Mouse (Mus musculus) frontal cortex, postnatal 36 days (tissue): ENCODE results near the gene Ccdc70.
"Not testable (repeated sequence)": the region's sequence is repeated elsewhere in the genome, so short reads cannot be mapped to it uniquely, and the experiment has no call there.

Source experiments
- DNase-seq, 2 experiments: peaks; one replicate each; pipeline ENCODE4 v3.0.0; 2022; ENCODE audit warnings: low spot score in 2 of 2

The Ccdc70 gene

DNA sequence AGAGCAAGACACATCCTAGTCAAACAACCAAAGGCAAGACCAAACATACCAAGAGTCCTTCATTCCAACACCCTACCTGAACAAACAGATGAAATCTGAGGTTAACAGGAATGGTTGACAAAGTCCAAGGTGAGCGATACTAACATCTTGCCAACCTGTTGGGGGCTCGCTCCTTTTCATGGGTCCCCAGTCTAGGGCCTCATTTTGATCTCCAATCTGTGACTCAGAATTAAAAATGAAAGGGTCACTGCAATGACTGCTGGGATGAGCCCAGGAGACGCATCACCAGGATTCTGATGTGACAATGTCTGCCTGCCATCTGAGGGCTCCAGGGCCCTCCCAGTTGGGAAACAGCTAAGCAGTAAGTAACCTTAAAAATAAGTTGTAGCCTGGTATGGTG lies at the start of gene Ccdc70:
Ccdc70 (plus strand) TSS at position 301 of the 400 bp plus-strand sequence.
- DNase-seq, result no peak

GRCm38 (mm10) chr8:21930754-21931153 lies 38.8 kb upstream of the Ccdc70 start:
- not testable (repeated sequence) for DNase-seq

DNA sequence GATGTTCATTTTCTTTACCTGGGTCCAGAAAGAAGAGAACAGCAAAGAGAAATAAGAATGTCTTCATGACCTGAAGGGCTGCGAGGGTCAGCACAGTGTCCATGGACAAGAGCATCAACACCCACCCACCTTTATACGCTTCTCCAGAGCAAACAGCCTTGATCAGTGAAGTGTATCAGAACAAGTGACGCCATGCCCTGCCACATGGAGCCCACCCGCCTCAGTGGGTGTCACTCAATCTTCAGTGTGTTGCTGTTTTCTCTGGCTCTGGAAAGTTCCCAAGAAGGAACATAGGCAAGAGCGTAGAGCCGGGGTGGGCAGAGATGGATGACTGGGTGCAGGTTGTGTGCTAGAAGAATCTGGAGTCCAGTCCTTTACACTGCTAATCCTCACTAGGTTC lies 37.0 kb upstream of the Ccdc70 start, which contains the start of gene Defb15:
Defb15 (minus strand) TSS at position 101 of the 400 bp plus-strand sequence.
- no peak for DNase-seq

DNA sequence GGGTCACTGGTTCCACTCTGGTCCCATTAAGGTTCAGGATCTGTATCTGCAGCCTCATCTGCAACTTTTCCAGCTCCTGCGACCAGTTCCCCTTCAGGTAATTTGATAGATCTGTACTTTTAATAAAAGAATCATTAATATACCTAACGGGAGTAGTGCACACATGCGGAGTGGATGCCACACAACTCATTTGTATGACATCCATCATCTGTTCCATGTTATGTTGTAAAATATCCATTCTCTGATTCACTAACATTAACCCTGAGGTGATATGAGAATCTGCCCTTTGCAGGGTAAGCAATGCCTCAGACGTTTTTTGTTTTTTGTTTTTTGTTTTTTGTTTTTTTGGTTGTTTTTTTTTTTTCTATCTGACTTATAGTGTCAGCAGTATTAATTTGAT lies 31.5 kb upstream of the Ccdc70 start, which contains the start of gene Defb35:
Defb35 (plus strand) TSS at position 301 of the 400 bp plus-strand sequence.
- not testable (repeated sequence) for DNase-seq

DNA sequence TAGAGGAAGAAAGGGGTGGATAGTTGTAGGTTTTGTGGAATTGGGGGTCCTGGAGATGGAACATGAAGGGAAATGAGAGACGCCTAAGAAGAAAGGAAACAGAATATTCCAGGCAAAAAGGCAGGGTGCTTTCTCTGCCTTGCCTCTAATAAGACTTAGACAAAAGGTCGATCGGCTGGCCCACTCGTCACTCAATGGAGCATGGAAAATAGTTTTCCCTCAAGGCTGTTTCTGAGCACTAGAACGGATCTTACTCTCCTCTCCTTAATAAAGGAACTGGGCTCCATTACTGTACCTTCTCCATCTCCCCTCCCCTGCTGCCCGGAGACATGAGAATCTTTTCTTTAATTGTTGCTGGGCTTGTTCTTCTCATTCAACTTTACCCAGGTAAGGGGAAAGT lies 23.1 kb upstream of the Ccdc70 start, which contains the start of gene Defb13:
Defb13 (plus strand) TSS at position 301 of the 400 bp plus-strand sequence.
- DNase-seq, result no peak

DNA sequence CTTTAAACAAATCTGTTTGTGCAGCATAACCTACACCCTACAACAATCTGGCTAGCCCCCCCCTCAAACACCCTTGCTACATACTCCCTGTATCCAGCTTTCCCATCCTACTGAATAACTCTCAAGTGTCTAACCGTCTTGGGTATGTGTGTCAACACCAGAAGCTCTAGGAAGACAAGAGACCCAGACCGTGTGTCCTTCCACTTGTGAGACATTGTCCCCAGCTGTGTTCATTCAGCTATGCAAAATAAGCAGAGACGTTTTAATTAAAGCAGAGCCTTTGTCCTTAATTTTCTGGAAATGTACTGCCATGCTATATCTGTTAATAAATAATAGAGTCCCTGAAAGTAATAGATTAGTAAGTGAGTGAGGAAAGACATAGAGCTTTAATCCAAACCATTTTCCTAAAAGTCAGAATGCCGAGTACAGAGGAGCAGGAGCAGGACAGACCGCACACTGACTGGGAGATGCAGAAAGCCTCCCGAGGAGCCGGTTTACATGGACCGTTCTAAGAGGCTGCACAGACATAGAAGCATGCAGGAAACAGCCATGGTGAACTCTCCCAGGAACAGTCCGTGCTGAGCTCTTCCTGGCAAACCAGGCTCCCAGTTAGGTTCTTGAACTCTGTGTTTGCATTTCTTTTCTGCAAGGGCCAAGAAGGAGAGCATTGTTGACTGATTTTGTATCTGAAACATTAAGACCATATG lies 22.1 kb upstream of the Ccdc70 start:
- no peak for DNase-seq

DNA sequence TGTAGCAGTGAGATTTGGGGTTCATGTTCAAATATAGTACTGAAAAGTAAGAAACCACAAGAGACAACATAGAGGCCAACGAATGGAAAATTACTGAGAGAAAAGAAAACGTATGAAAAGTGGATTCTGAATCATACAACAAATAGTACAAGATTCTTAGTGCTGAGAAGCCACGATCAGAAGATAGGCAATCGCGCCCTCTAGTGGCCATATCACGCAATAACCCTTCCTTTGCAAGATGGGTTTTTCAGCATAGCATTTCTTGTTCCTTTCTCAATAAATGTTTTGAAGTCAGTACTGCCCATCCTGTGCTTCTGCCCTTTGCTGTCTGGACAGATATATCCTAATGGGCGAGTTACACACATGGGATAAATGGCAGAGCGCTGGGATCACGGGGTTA lies 14.3 kb upstream of the Ccdc70 start:
- DNase-seq, result peak; percentile 22 to 69

GRCm38 (mm10) chr8:21956336-21956735 lies 13.2 kb upstream of the Ccdc70 start:
- no peak for DNase-seq

GRCm38 (mm10) chr8:21958414-21958813 lies 11.2 kb upstream of the Ccdc70 start, which contains the start of gene Fam90a1a:
Gene Fam90a1a, plus strand, starts transcription at chr8:21958714.
- DNase-seq, result no peak

DNA sequence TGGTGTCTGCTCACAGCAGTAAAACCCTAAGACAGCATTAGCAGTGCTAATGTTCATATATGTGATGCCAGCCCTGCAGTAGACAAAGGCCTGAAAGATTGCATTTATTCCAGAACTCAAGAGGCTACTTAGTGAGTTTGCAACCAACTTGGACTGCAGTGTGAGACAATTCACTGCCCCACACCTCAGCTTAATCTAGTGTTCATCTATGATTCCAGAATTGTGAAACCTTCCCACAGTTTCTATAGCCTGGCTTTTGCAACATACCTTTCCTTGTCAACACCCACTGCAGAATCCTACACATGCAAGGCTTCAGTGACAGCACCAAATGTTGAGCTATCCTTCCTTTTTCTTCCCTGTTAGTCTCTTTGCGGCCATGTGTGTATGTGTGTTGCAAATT lies 2.9 kb upstream of the Ccdc70 start:
- DNase-seq, result no peak

- DNase-seq, result peak; percentile 14 to 49
These were observed 8.6 kb downstream of the Ccdc70 start for GRCm38 (mm10) chr8:21978193-21978592.

- peak; percentile 23 to 59 for DNase-seq
These were observed 12.2 kb downstream of the Ccdc70 start for GRCm38 (mm10) chr8:21981664-21982337.

DNA sequence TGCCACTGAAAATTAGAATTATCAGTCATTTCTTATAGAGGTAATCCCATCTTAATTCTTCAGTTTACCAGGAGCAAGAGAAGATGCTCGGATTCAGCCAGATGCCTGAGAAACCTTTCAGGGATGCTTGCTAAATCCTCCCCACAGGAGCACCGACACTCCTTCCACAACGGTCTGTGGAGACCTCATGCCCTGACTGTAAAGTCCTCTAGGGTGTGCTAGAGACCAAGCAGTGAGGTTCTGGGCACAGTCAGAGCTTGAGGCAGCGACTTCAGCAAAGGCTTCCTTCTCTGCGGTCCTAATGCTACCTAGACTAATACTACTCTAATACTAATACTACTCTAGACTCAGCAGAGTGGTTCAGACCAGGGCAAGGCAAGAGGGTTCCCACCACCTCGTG lies 22.6 kb downstream of the Ccdc70 start:
- peak; percentile 53 to 70 for DNase-seq

DNA sequence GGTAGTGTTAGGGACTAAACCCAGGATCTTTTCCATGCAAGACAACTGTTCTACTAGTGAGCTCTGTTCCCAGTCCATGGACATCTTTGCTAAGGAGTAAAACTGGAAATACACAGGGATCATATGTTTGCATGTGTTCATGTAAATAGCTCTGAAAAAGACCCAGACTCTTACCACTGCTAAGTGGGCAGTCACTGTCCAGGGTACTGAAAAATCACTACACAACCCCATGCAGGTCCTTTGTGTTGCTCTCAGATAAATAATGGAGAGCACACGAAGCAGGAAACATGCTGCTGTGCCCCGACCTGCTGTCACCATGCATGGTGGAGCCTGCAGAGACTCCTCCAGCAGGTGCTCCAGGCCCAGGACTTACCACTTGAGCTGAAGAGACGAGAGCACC lies 25.6 kb downstream of the Ccdc70 start:
- no peak for DNase-seq

- DNase-seq, result no peak
These were observed 35.4 kb downstream of the Ccdc70 start for GRCm38 (mm10) chr8:22004750-22005522.

- DNase-seq, result no peak
These were observed 36.8 kb downstream of the Ccdc70 start for GRCm38 (mm10) chr8:22006423-22006822.

GRCm38 (mm10) chr8:22009403-22009802 lies 39.8 kb downstream of the Ccdc70 start:
- DNase-seq, result no peak

DNA sequence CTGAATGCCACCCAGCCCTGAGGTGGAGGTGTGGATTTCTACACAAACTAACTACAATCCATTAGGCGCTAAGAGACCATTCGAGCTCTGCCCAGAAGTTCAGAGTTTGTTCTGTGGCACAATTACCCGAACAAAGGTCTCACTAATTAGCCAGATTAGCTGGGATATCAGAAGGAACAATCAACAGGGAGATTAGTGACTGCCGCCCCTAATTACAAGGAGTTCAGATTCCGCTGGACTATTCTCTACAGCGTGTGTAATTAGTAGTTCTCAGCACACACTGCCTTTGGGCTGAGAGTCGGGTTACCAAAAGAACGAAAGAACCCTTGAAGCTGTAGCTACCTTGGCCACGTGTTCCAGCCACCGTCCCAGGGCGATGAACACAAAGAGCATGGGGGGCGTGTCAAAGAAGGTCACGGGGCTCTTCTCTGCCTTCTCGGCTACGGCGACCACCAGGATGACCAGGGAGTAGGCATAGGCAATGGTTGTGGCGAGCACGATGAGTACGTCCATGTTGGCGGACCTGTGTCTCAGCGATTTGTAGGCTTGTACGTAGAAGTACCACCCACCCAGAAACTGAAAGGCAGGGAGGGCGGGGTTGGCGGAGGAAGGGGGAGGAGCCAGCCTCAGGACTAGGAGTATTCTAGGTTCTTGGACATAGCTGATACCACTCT lies 43.6 kb downstream of the Ccdc70 start:
- DNase-seq, result no peak

DNA sequence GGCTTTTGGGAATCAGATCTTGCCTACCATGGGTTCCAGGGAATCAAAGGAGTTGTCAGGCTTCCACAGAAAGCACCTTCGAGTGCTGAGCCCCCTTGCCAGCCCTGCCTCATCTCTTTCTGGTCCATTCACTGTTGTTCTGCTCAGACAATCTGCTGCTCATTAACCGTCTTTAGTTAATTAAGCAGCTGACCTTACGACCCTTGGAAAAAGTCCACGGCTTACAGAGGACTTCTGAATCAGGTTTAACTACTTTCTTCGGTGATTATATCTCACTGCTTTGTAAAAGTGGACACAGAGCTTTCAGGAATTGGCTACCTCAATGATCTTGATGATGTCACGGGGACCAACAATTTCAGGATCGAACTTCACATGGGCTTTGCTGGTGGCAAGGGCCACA lies 48.2 kb downstream of the Ccdc70 start:
- DNase-seq, result no peak

GRCm38 (mm10) chr8:22019498-22019897 lies 49.9 kb downstream of the Ccdc70 start:
- no peak for DNase-seq

GRCm38 (mm10) chr8:22022244-22022643 lies 52.7 kb downstream of the Ccdc70 start:
- no peak for DNase-seq
